Mouse (Mus musculus): ENCODE data around the gene Syt2.

Gene Syt2

GRCm38 (mm10) chr1:134645408-134646200 lies 873 bp upstream of the Syt2 start:
- in situ Hi-C loops (cut with MboI; ENCODE audit: unreplicated experiment in 2 of 2), result loop anchor here in 1 of 2 experiments (10.0 kb wide), 1 partner anchor 209 kb away; no protein-coding TSS in a partner anchor

GRCm38 (mm10) chr1:134646963-134647282 lies 446 bp downstream of the Syt2 start:
- in situ Hi-C loops (cut with MboI; ENCODE audit: unreplicated experiment in 2 of 2), result loop anchor here in 1 of 2 experiments (10.0 kb wide), 1 partner anchor 208 kb away; no protein-coding TSS in a partner anchor

GRCm38 (mm10) chr1:134647591-134647990 lies 1.1 kb downstream of the Syt2 start:
- in situ Hi-C loops (cut with MboI; ENCODE audit: unreplicated experiment in 2 of 2), result loop anchor here in 1 of 2 experiments (10.0 kb wide), 1 partner anchor 207 kb away; no protein-coding TSS in a partner anchor

GRCm38 (mm10) chr1:134650816-134651215 lies 4.3 kb downstream of the Syt2 start:
- in situ Hi-C loops (cut with MboI; ENCODE audit: unreplicated experiment in 2 of 2), result no loop called here

GRCm38 (mm10) chr1:134651268-134651850 lies 4.9 kb downstream of the Syt2 start:
- in situ Hi-C loops (cut with MboI; ENCODE audit: unreplicated experiment in 2 of 2), result no loop called here

- in situ Hi-C loops (cut with MboI; ENCODE audit: unreplicated experiment in 2 of 2), result no loop called here
These were observed 5.4 kb downstream of the Syt2 start for GRCm38 (mm10) chr1:134651851-134652398.

- in situ Hi-C loops (cut with MboI; ENCODE audit: unreplicated experiment in 2 of 2), result no loop called here
These were observed 7.3 kb downstream of the Syt2 start for GRCm38 (mm10) chr1:134653603-134654257.

GRCm38 (mm10) chr1:134658841-134659240 lies 12.4 kb downstream of the Syt2 start:
- in situ Hi-C loops (cut with MboI; ENCODE audit: unreplicated experiment in 2 of 2), result no loop called here

- in situ Hi-C loops (cut with MboI; ENCODE audit: unreplicated experiment in 2 of 2), result no loop called here
These were observed 13.7 kb downstream of the Syt2 start for GRCm38 (mm10) chr1:134660163-134660562.

GRCm38 (mm10) chr1:134671234-134672070 lies 25.0 kb downstream of the Syt2 start:
- in situ Hi-C loops (cut with MboI; ENCODE audit: unreplicated experiment in 2 of 2), result loop anchor here in 1 of 2 experiments (10.0 kb wide), 1 partner anchor 443 kb away; no protein-coding TSS in a partner anchor

- in situ Hi-C loops (cut with MboI; ENCODE audit: unreplicated experiment in 2 of 2), result loop anchor here in 1 of 2 experiments (10.0 kb wide), 1 partner anchor 440 kb away; no protein-coding TSS in a partner anchor
These were observed 27.8 kb downstream of the Syt2 start for GRCm38 (mm10) chr1:134674312-134674711.

- in situ Hi-C loops (cut with MboI; ENCODE audit: unreplicated experiment in 2 of 2), result loop anchor here in 1 of 2 experiments (10.0 kb wide), 1 partner anchor 435 kb away; no protein-coding TSS in a partner anchor
These were observed 33.0 kb downstream of the Syt2 start for GRCm38 (mm10) chr1:134679445-134679844.

GRCm38 (mm10) chr1:134680617-134681016 lies 34.1 kb downstream of the Syt2 start:
- in situ Hi-C loops (cut with MboI; ENCODE audit: unreplicated experiment in 2 of 2), result no loop called here

- in situ Hi-C loops (cut with MboI; ENCODE audit: unreplicated experiment in 2 of 2), result no loop called here
These were observed 36.0 kb downstream of the Syt2 start for GRCm38 (mm10) chr1:134682460-134682859.

GRCm38 (mm10) chr1:134686834-134687421 lies 40.5 kb downstream of the Syt2 start:
- in situ Hi-C loops (cut with MboI; ENCODE audit: unreplicated experiment in 2 of 2), result no loop called here

- in situ Hi-C loops (cut with MboI; ENCODE audit: unreplicated experiment in 2 of 2), result no loop called here
These were observed 49.8 kb downstream of the Syt2 start for GRCm38 (mm10) chr1:134696302-134696701.

GRCm38 (mm10) chr1:134697073-134697472 lies 50.6 kb downstream of the Syt2 start:
- in situ Hi-C loops (cut with MboI; ENCODE audit: unreplicated experiment in 2 of 2), result no loop called here

GRCm38 (mm10) chr1:134697522-134698250 lies 51.2 kb downstream of the Syt2 start:
- in situ Hi-C loops (cut with MboI; ENCODE audit: unreplicated experiment in 2 of 2), result no loop called here

- in situ Hi-C loops (cut with MboI; ENCODE audit: unreplicated experiment in 2 of 2), result no loop called here
These were observed 52.0 kb downstream of the Syt2 start for GRCm38 (mm10) chr1:134698486-134698885.
